Mouse (Mus musculus) ES-Bruce4 (cell line): Measurements from ENCODE around the gene Pla1a. TPM values are rescaled to one million over a fixed set of nuclear protein-coding genes. Genes with fewer than 3 reads are reported as not detected.

Experiments used
- H3K27ac ChIP-seq: 2 replicates; pipeline ENCODE4 v1.5.1; 2012; ENCODE audit warnings: low read length, inconsistent platforms; ENCODE audit not compliant: insufficient read depth
- H3K27me3 ChIP-seq: 2 replicates; pipeline ENCODE4 v1.6.1; 2012; ENCODE audit warnings: mild to moderate bottlenecking, low read length, inconsistent platforms; ENCODE audit not compliant: control insufficient read depth, poor library complexity, insufficient read depth, severe bottlenecking
- H3K36me3 ChIP-seq: 2 replicates; pipeline ENCODE4 v1.6.1; 2012; ENCODE audit warnings: inconsistent platforms, mild to moderate bottlenecking, low read length, moderate library complexity; ENCODE audit not compliant: control insufficient read depth, poor library complexity, insufficient read depth, severe bottlenecking
- H3K4me1 ChIP-seq: one replicate; pipeline ENCODE4 v1.8.1; 2011; ENCODE audit warnings: low read length; ENCODE audit not compliant: control insufficient read depth, insufficient read depth
- H3K4me3 ChIP-seq: 2 replicates; pipeline ENCODE4 v1.5.1; 2011; ENCODE audit warnings: low read depth, mild to moderate bottlenecking, low read length
- H3K9ac ChIP-seq: 2 replicates; pipeline ENCODE4 v1.6.1; 2012; ENCODE audit warnings: low read depth, mild to moderate bottlenecking, inconsistent platforms; ENCODE audit not compliant: poor library complexity, severe bottlenecking
- H3K9me3 ChIP-seq: replicated peaks from 2 replicates; pipeline ENCODE4 v1.6.1; 2012; ENCODE audit warnings: mild to moderate bottlenecking, low read length, inconsistent platforms; ENCODE audit not compliant: control insufficient read depth, poor library complexity, insufficient read depth, severe bottlenecking
- CTCF ChIP-seq: IDR thresholded peaks from one replicate; pipeline ENCODE4 v1.8.1; 2011; ENCODE audit warnings: low read depth, low read length
- EP300 ChIP-seq: IDR thresholded peaks from 2 replicates; pipeline ENCODE4 v1.6.1; 2011; ENCODE audit warnings: low read depth, low read length; ENCODE audit not compliant: insufficient read depth
- POLR2A ChIP-seq: IDR thresholded peaks from one replicate; pipeline ENCODE4 v1.8.1; 2011; ENCODE audit warnings: low read length; ENCODE audit not compliant: insufficient read depth
- polyA plus RNA-seq: library from polyadenylated mRNA; stranded (reverse); fragments of >200 nt; gene quantifications from 2 replicates; pipeline ENCODE4 v1.2.4, GENCODE M21; 2011; ENCODE audit warnings: low read depth; ENCODE audit not compliant: missing spikeins, insufficient read depth, insufficient read length

Gene Pla1a
- polyA plus RNA-seq, 1 experiment = 1.9 TPM

DNA sequence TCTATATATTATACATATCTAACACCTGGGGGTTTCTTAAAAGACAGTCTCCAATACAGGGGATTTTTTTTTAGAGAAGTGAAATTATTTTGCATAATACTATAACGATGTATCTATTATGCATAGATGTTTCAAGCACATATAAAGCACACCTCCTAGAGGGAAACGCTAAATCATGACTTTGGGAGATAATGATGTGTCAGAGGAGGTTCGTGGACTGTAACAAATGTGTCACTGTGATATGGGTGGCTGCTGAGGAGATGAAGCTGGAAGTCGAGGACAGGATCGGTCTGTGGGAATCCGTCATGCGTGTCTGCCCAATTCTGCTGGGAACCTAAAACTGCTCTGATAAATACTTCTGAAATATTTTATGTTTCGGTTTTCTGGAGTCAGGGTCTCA lies 28.8 kb upstream of the Pla1a start:
- Histone ChIP-seq H3K27ac (no peak overlapping the region), H3K4me1 (peaks cover 2% of the 10 kb centered on the region), H3K4me3 (no peak overlapping the region), H3K27me3 (no peaks in the 10 kb centered on the region), H3K36me3 (no peaks in the 10 kb centered on the region), H3K9ac (no peak overlapping the region), H3K9me3 (no peaks in the 10 kb centered on the region)
- no peak for TF ChIP-seq POLR2A
- TF ChIP-seq EP300 = no peak
- TF ChIP-seq CTCF = no peak

DNA sequence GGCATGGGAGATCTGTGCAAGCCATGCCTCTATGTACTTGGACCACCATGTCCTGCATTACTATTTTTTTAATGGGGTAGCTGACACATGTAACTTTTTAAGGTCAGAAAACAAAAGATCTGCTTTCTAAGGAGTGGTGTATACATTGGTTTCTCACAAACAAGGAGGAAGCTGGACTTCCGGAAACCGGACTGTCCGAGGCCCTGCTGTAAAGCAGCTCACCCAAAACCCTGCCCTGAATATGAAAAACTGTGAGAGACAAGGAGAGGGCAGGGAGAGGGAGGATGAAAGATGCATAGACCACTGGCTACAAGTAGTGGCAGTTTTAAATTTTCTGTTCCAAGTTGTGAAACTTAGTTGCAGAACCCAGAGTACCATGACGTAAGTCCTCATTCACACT lies 27.0 kb upstream of the Pla1a start:
- Histone ChIP-seq H3K9ac (no peak overlapping the region), H3K27ac (no peak overlapping the region)

DNA sequence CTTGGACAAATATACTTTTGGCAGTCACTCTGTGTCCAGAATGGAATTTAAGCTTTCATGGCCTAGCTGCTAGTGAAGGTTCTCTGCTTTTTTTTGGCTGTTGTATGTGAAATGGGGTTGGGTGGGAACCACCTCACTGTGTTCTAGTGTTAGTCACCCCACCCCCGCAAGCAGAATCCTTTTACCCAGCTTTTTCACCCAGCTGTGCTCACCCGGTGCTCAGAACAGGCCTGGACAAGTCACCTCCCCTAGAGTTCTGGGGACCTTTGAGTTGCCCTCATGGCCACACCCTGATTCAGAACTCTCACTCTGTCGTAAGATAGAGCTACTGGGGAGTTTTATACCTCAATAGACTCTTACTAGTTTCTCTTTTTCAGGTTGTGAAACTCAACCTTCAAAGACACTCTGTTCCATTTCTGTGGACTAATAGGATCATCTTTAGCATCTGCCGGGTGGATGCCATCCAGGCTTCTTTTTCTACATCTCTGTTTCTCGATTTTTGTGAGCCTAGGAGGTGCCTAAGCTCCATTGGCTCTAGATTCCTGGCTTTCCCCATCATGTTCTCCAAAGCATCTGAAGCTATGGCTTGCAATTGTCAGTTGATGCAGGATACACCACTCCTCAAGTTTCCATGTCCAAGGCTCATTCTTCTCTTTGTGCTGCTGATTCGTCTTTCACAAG lies 25.8 kb upstream of the Pla1a start:
- H3K4me1 ChIP-seq = peaks cover 6% of the 10 kb centered on the region
- H3K27ac ChIP-seq = peak overlapping the region; percentile 76
- H3K27me3 ChIP-seq = no peaks in the 10 kb centered on the region
- H3K9me3 ChIP-seq = no peaks in the 10 kb centered on the region
- no peak overlapping the region for H3K9ac ChIP-seq
- H3K4me3 ChIP-seq = no peak overlapping the region
- no peaks in the 10 kb centered on the region for H3K36me3 ChIP-seq
- TF ChIP-seq POLR2A (no peak), EP300 (0 out of 2 replicates have a peak, but pooled peaks have one; percentile 55)

More for the DNA sequence above, 27.0 kb upstream of the Pla1a start:
- no peaks in the 10 kb centered on the region for H3K36me3 ChIP-seq
- no peaks in the 10 kb centered on the region for H3K9me3 ChIP-seq
- H3K27me3 ChIP-seq = no peaks in the 10 kb centered on the region
- no peak overlapping the region for H3K4me3 ChIP-seq
- TF ChIP-seq CTCF (no peak), EP300 (no peak), POLR2A (no peak)
- peaks cover 6% of the 10 kb centered on the region for H3K4me1 ChIP-seq

DNA sequence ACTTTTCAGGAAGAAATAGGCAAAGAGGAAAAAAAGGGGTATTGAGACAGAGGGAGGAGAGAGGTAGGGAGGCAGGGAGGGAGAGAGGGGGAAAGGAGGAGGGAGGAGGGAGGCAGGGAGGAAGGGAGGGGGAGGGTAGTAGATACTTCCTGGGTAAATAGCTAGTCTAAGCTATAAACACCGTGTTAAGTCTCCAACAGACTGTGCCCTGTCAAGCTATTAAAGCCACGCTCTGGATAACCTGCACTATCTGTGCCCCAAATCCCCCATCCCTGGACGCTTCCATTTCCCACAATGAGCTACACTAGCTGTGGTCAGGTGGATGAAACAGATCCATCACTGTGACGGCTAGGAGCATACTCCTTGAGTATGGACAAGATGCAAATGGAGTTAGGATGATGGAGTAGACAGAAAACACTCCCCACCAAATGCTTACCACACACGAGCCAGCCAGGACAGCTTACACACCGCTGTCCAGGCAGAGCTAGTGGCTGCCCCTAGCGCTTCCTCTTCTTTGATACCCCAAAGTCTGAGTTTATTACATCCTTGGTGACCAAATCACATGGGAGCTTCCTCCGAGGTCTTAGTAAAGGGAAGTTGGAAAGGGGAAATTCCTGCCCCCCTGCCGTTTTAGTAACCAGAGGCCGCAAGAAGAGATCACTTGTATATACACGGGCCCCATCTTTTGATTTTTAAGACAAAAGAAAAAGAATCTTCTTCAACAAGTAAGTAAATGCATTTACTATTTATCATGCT lies 24.0 kb upstream of the Pla1a start:
- no peaks in the 10 kb centered on the region for H3K27me3 ChIP-seq
- no peaks in the 10 kb centered on the region for H3K36me3 ChIP-seq
- H3K27ac ChIP-seq = no peak overlapping the region

DNA sequence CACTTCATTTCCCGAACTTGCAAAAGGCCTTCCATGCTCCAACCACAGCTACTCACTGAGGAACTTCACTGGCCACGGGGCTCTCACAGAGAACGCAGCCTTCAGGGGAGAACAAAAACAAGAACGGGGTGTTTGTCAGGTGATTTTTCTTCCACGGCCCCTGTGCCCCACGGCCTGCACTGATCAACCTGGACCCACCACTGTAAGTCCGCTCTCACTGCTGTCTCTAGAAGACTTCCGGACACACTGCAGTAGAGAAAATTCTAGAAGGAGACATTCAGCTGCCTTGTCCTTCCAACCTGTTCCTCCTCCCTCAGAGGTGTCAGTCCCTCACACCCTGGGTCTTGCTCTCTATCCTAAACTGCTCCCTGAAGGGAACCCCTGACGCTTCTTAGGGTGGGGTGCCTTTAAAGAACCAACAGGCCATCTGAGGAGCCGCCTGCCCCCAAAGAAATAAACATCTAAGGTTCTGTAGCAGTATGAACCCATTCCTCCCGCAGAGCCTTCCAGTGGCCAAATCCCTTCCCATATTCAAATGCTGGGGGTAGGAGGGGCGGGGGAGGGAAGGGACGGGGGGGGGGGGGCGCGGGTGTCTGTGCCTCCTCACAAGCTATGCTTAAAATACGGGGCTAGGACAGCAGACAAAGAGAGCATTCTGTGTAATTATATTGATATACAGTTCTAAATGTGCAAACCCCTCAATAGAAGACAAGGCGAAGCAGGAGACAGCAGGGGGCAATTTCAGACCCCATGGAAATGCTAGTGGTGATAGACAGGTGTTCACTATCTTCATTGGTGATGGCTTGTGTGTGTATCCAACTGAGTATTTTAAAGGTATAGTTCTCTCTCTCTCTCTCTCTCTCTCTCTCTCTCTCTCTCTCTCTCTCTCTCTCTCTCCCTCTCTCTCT lies 22.8 kb upstream of the Pla1a start, which contains the start of gene Cd80:
TSS of gene Cd80 (plus strand) at position 51 of the 908 bp plus-strand sequence.
- Histone ChIP-seq H3K9me3 (no peaks in the 10 kb centered on the region), H3K36me3 (no peaks in the 10 kb centered on the region), H3K27ac (no peak within 1 kb of the TSS), H3K27me3 (no peaks in the 10 kb centered on the region), H3K4me1 (peaks cover 6% of the 10 kb centered on the region), H3K9ac (no peak within 1 kb of the TSS), H3K4me3 (no peak within 1 kb of the TSS)
- TF ChIP-seq POLR2A (no peak), CTCF (no peak), EP300 (no peak)

More for the DNA sequence above, 24.0 kb upstream of the Pla1a start:
- Histone ChIP-seq H3K9ac (no peak overlapping the region), H3K4me1 (peaks cover 6% of the 10 kb centered on the region), H3K9me3 (no peaks in the 10 kb centered on the region), H3K4me3 (no peak overlapping the region)
- TF ChIP-seq EP300 (no peak), POLR2A (no peak), CTCF (no peak)
